Mouse (Mus musculus): ENCODE measurements at regions not wholly inside any gene's neighbourhood (a gene's known extent, or its start where the extent isn't known, plus 50 kb on each side); places are given as distances from the start of the nearest gene placed in this dataset.

- DNase-seq (ENCODE audit: low spot score in 2 of 2) = no peak
These were observed 177.8 kb downstream of the Spry2 start for GRCm38 (mm10) chr14:105718676-105719441.

- DNase-seq (ENCODE audit: low spot score in 2 of 2) = no peak
These were observed 178.8 kb downstream of the Spry2 start for GRCm38 (mm10) chr14:105717821-105718220.

- no peak for DNase-seq (ENCODE audit: low spot score in 2 of 2)
These were observed 187.9 kb downstream of the Spry2 start for GRCm38 (mm10) chr14:105708691-105709090.

- DNase-seq (ENCODE audit: low spot score in 2 of 2) = no peak
These were observed 189.9 kb downstream of the Spry2 start for GRCm38 (mm10) chr14:105706756-105707155.

GRCm38 (mm10) chr14:105698616-105699015 is 198.0 kb downstream of the Spry2 start:
- DNase-seq (ENCODE audit: low spot score in 2 of 2) = no peak

GRCm38 (mm10) chr14:105698086-105698485 is 198.5 kb downstream of the Spry2 start:
- DNase-seq (ENCODE audit: low spot score in 2 of 2) = no peak

GRCm38 (mm10) chr14:105697398-105697797 is 199.2 kb downstream of the Spry2 start:
- DNase-seq (ENCODE audit: low spot score in 2 of 2) = peak in 1 of 2 experiments; percentile 38

GRCm38 (mm10) chr14:105694969-105695368 is 201.7 kb downstream of the Spry2 start:
- DNase-seq (ENCODE audit: low spot score in 2 of 2) = no peak

- no peak for DNase-seq (ENCODE audit: low spot score in 2 of 2)
These were observed 202.9 kb downstream of the Spry2 start for GRCm38 (mm10) chr14:105693713-105694112.

- no peak for DNase-seq (ENCODE audit: low spot score in 2 of 2)
These were observed 211.7 kb downstream of the Spry2 start for GRCm38 (mm10) chr14:105684826-105685465.

- DNase-seq (ENCODE audit: low spot score in 2 of 2) = no peak
These were observed 212.3 kb downstream of the Spry2 start for GRCm38 (mm10) chr14:105684329-105684728.

- DNase-seq (ENCODE audit: low spot score in 2 of 2) = peak in 1 of 2 experiments; percentile 36
These were observed 220.0 kb downstream of the Spry2 start for GRCm38 (mm10) chr14:105676646-105676930.

- DNase-seq (ENCODE audit: low spot score in 2 of 2) = no peak
These were observed 220.6 kb downstream of the Spry2 start for GRCm38 (mm10) chr14:105675801-105676645.

- DNase-seq (ENCODE audit: low spot score in 2 of 2) = no peak
These were observed 221.6 kb downstream of the Spry2 start for GRCm38 (mm10) chr14:105675006-105675405.

- DNase-seq (ENCODE audit: low spot score in 2 of 2) = peak; percentile 49 to 58
These were observed 227.7 kb downstream of the Spry2 start for GRCm38 (mm10) chr14:105668969-105669368.

- no peak for DNase-seq (ENCODE audit: low spot score in 2 of 2)
These were observed 231.9 kb downstream of the Spry2 start for GRCm38 (mm10) chr14:105664671-105665198.

- no peak for DNase-seq (ENCODE audit: low spot score in 2 of 2)
These were observed 233.1 kb downstream of the Spry2 start for GRCm38 (mm10) chr14:105663472-105663871.

- no peak for DNase-seq (ENCODE audit: low spot score in 2 of 2)
These were observed 233.8 kb downstream of the Spry2 start for GRCm38 (mm10) chr14:105662839-105663238.

GRCm38 (mm10) chr14:105658316-105658715 is 238.3 kb downstream of the Spry2 start:
- DNase-seq (ENCODE audit: low spot score in 2 of 2) = no peak

- no peak for DNase-seq (ENCODE audit: low spot score in 2 of 2)
These were observed 249.5 kb downstream of the Spry2 start for GRCm38 (mm10) chr14:105647166-105647565.

- DNase-seq (ENCODE audit: low spot score in 2 of 2) = no peak
These were observed 252.2 kb downstream of the Spry2 start for GRCm38 (mm10) chr14:105644428-105644827.

All from layer of hippocampus, postnatal 10 days (tissue).